Mouse (Mus musculus) testis, postnatal 10 days (tissue): ENCODE measurements at regions not wholly inside any gene's neighbourhood (a gene's known extent, or its start where the extent isn't known, plus 50 kb on each side); places are given as distances from the start of the nearest gene placed in this dataset.

Experiments used
- DNase-seq: peaks from one replicate; pipeline ENCODE4 v3.0.0; 2021; ENCODE audit warnings: low spot score

GRCm38 (mm10) chr1:57188796-57189319, 188.6 kb upstream of the 1700066M21Rik start:
- DNase-seq = no peak

- no peak for DNase-seq
Observed at GRCm38 (mm10) chr1:57201274-57201673, 176.1 kb upstream of the 1700066M21Rik start.

GRCm38 (mm10) chr1:57204331-57204730, 173.1 kb upstream of the 1700066M21Rik start:
- DNase-seq = no peak

GRCm38 (mm10) chr1:57205198-57205987, 172.0 kb upstream of the 1700066M21Rik start:
- DNase-seq = peak; percentile 76

- no peak for DNase-seq
Observed at GRCm38 (mm10) chr1:57206496-57206895, 170.9 kb upstream of the 1700066M21Rik start.

- no peak for DNase-seq
Observed at GRCm38 (mm10) chr1:57206944-57207343, 170.5 kb upstream of the 1700066M21Rik start.

- DNase-seq = no peak
Observed at GRCm38 (mm10) chr1:57208415-57208814, 169.0 kb upstream of the 1700066M21Rik start.

GRCm38 (mm10) chr1:57209281-57209680, 168.1 kb upstream of the 1700066M21Rik start:
- no peak for DNase-seq

- DNase-seq = no peak
Observed at GRCm38 (mm10) chr1:57211046-57211445, 166.4 kb upstream of the 1700066M21Rik start.

GRCm38 (mm10) chr1:57213428-57213874, 164.0 kb upstream of the 1700066M21Rik start:
- DNase-seq = no peak

GRCm38 (mm10) chr1:57214266-57214665, 163.2 kb upstream of the 1700066M21Rik start:
- DNase-seq = no peak

- DNase-seq = no peak
Observed at GRCm38 (mm10) chr1:57217656-57218055, 159.8 kb upstream of the 1700066M21Rik start.

- no peak for DNase-seq
Observed at GRCm38 (mm10) chr1:57218127-57218526, 159.3 kb upstream of the 1700066M21Rik start.

- no peak for DNase-seq
Observed at GRCm38 (mm10) chr1:57218616-57219015, 158.8 kb upstream of the 1700066M21Rik start.

- DNase-seq = no peak
Observed at GRCm38 (mm10) chr1:57224425-57225104, 152.9 kb upstream of the 1700066M21Rik start.

GRCm38 (mm10) chr1:57243607-57244408, 133.6 kb upstream of the 1700066M21Rik start:
- DNase-seq = no peak

GRCm38 (mm10) chr1:57259626-57260025, 117.8 kb upstream of the 1700066M21Rik start:
- DNase-seq = no peak

- no peak for DNase-seq
Observed at GRCm38 (mm10) chr1:57265012-57265760, 112.2 kb upstream of the 1700066M21Rik start.

GRCm38 (mm10) chr1:57266695-57267094, 110.7 kb upstream of the 1700066M21Rik start:
- DNase-seq = no peak

GRCm38 (mm10) chr1:57267851-57268250, 109.6 kb upstream of the 1700066M21Rik start:
- DNase-seq = no peak

- DNase-seq = peak; percentile 83
Observed at GRCm38 (mm10) chr1:57269679-57270354, 107.6 kb upstream of the 1700066M21Rik start.
